Mouse (Mus musculus) right cerebral cortex, postnatal 10 days (tissue): Measurements from ENCODE around the gene D10Jhu81e.

Source experiments
- DNase-seq, 2 experiments: peaks; one replicate each; pipeline ENCODE4 v3.0.0; 2021; ENCODE audit warnings: low spot score in 2 of 2

The D10Jhu81e gene

DNA sequence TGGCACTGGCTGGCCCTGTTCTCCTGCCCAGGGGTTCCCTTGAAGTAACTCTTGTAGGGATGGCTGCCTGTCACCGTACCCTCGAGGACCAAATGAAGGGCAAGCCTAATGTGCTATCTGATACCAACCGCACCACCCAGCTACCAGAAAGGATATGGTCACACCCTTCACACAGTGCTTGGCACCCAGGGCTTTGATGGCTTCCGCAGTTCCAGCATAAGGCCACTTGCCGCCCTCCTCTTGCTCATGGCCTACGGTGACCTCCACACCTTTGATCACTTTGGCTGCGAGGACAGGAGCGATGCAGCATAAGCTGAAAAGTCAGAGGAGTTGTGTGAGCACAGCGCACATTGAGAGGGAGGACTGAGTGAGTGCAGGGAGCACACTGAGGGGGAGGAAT, 6.3 kb downstream of the D10Jhu81e start:
- DNase-seq = no peak

GRCm38 (mm10) chr10:78162646-78163045, 6.9 kb downstream of the D10Jhu81e start:
- no peak for DNase-seq

- no peak for DNase-seq
Measured at GRCm38 (mm10) chr10:78161096-78161495, 8.5 kb downstream of the D10Jhu81e start.

DNA sequence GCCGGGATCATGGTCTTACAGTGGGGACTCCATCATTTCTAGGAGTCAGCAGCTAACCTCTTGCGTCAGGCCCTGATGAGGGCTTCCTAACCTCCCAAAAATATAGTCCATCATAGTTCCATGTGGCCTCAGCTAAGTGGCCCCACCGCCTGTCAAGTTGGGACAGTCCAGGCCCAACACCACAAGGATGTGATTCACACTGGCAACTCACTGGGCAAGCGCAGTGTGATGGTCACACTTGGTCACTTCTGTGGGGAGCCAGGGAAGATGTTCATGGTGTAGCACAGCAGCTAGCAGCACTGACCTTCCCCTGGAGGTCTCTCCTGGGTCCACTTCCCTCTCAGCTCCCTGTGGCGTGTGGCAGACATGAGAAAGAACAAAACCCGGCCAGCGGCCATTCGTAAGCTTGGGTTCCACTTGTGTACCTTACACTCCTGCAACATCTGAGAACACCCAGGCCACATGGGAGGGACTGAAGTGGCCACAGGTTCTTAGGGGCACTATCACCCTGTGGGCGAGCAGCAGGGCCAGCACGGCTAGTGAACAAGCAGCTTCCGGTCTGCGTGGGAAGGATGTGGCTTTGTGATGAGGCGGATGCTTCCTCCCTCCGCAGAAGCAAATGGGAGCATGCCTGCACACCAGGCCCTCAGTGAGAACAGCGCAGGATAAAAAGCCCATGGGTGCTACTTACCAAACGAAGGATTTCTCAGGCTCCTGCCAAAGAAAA, 9.1 kb downstream of the D10Jhu81e start:
- DNase-seq = no peak

- peak; percentile 88 to 90 for DNase-seq
Measured at GRCm38 (mm10) chr10:78159906-78160305, 9.7 kb downstream of the D10Jhu81e start.

GRCm38 (mm10) chr10:78159252-78159878, 10.2 kb downstream of the D10Jhu81e start:
- peak in 1 of 2 experiments; percentile 63 for DNase-seq

- DNase-seq = no peak
Measured at GRCm38 (mm10) chr10:78158041-78158440, 11.5 kb downstream of the D10Jhu81e start.

- no peak for DNase-seq
Measured at GRCm38 (mm10) chr10:78156926-78157325, 12.7 kb downstream of the D10Jhu81e start.

GRCm38 (mm10) chr10:78148834-78149766, 20.5 kb downstream of the D10Jhu81e start:
- DNase-seq = no peak

DNA sequence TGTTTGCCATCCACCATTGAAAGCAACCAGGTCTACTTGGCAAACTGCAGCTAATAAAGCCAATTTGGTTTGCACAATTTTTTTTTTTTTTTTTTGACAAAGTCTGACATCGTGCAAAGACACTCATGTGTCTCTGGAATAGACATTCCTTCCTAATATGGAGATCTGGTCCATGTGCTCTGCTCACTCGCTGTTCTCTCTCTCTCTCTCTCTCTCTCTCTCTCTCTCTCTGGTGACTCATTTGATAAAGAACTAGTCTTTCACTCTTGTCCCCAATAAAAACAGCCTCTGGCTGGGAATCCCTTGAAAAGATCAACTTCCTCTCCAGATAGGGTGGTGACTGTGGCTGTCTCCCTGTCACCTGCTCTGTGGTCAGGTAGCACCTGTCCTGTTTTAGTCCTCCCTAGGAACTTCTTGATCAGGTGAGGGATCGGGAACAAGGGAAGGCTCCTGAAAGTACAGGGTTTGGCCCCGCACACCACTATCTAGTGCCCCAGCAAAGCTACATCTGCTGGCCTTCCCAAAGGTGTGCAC, 21.6 kb downstream of the D10Jhu81e start:
- DNase-seq = no peak

DNA sequence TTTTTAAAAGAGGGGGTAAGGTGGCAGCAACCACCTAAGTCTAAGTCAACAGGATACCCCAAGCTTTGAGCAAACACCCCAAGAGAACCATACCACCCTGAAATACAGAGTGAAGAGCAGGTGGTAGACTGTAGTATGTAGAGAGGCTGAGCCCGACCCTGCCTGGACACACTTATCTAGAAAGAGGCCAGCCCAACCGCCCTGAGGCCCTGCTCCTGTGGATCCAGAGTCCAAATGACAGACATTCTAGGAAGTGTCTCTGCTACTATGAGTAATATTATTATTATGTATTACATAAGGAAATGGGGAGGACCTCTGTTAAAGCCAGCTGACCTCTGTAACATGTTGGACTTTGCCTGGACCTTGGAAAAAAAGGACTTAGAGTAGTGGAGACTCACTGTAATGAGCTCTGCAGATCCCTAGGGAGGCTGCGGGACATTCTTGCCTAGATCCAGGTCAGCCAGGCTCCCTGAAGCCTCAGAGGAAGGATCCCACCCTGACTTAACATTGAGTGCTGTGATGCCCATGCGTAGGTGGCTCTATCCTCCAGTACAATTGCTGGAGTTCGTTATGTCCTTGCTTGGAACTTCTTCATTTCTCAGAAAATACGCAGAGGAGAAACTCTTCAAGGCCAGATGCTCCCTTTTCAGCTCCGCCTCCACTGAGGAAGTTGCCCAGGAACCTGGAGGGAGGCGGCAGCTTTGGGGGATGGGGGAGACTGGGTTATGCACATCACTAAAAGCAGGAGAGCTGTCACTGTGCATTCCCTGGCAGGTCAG, 25.7 kb downstream of the D10Jhu81e start:
- peak in 1 of 2 experiments; percentile 59 for DNase-seq

- DNase-seq = no peak
Measured at GRCm38 (mm10) chr10:78140843-78141242, 28.7 kb downstream of the D10Jhu81e start.

DNA sequence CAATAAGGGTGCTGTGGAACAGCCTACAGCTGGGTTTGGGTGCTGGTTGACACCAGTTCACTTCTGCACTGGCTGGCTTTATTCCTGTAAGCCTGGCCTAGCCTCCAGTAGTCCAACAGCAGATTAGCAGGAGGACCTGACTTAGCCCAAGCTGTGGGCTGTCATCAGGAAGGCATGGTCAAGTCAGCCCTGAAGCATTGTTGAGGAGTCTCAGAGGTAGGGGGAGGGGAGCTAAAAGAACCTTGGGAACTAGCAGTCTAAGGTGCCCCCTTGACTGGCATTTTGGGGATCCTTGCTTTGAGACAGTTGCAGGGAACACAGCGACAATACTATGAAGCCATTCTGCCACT, 29.4 kb downstream of the D10Jhu81e start:
- no peak for DNase-seq

DNA sequence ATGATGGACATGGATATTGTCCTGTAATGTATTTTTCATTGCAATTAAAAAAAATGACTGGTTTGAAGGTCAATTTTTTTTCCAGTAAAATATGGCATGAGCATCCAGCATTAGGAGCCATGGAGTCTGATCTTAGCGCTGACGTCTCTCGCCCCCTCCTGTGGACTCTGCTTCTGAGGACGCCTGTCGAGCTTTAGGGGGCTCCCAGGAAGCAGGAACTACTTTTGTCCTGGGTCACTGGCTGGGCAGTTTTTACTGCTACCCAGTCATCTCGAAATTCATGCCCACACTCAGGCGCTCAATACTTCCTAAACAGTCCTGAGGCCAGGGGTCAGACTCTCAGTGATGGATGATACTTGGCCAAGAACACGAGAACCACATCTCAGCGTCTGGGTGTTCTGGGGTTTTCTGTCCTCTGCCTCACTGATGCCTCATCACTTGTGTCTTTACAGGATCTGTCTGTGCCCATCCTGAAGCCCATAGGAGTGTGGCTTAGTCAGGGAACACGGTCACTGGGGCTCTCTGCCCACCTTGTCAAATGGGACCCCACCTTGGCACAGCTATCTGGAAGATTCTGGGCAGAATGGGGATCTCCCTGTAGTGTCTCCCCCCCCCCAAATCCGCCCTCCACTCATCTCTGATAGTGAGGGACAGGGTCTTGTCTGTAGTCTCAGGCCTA, 29.9 kb downstream of the D10Jhu81e start:
- no peak for DNase-seq

DNA sequence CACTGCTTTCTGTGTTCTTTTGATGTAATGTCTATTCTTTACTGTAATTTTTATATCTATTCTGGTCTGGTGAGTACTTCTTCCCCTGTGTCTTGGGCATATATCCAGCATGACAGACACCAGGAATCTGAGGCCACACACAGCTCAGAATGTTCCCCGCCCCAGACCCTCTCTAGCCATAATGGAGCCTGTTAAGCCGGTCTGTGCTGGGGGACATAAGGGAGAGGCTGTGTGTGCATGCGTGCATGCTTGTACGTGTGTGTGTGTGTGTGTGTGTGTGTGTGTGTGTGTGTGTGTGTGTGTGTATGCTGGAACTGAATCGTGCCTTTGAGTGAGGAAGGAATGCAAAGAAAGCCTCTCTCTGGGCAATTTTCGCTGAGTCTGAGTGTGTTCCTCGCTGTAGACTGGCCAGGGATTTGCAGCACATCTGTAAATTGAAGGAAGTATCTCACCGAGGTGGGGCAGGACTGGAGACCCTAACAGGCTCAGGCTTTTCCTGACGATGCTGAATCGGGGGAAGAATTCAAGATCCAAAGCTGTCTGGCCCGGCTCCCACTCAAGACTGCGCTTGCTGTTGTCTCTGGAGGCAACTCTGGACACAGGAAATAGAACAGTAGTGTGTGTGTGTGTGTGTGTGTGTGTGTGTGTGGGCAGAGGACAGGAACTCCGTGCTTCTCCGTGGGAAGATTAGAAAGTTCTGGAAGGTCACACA, 30.6 kb downstream of the D10Jhu81e start:
- peak in 1 of 2 experiments; percentile 43 for DNase-seq

DNA sequence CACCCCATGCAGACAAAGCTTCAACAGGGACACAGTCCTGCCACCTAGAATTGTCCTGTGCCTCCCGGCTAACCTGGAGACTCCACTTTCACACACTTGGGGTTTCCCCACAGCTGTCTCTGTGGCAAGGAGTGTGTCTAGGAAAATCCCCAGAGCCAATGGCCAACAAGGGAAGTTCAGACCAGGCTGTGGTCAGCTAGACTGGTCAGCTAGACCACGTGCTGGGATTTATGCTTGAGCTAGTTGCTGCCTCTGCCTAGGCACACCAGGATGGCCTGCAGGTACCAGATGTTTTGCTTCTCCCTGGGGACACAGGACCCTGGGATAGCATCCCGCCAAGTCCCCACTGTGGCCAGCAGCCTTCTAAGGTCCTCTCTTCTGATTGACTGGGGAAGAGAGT, 32.4 kb downstream of the D10Jhu81e start:
- no peak for DNase-seq

- DNase-seq = no peak
Measured at GRCm38 (mm10) chr10:78135947-78136346, 33.6 kb downstream of the D10Jhu81e start.

DNA sequence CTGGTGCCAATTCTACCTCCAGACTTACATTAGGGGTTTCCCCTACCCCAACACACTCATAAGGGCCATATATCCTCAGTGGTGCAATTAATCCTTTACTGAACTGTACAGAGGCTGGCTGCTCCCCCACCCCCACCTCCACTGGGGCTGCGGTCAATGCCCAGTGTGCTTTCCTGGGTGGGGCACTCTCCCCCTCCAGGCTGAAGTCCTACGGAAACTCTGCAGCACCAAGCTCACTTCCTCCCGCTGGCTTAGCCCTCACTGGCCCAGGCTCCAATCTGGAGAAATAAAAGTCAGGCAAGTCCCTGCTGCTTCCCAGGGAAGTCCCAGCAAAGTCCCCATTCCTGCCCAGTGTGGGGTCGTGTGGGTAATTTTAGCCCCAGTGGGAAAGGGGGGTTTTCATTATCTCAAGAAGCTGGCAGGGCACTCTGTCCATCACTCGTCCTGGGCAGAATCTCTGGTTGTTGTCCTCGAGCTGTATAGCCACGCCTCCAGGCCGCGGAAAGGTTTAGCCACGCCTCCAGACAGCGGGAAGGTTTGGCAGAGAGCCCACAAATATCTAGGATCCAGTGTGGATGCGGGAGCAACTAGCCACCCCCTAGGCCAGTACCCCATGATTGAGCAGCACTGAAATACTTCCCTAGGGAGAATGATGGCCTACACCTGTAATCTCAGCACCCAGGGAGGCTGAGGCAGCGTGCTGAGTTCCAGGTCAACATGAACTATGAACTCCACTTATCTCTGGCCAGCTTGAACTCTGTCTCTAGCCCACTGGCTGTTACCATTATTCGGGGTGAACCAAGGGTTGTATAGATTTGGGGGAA, 34.4 kb downstream of the D10Jhu81e start:
- no peak for DNase-seq

DNA sequence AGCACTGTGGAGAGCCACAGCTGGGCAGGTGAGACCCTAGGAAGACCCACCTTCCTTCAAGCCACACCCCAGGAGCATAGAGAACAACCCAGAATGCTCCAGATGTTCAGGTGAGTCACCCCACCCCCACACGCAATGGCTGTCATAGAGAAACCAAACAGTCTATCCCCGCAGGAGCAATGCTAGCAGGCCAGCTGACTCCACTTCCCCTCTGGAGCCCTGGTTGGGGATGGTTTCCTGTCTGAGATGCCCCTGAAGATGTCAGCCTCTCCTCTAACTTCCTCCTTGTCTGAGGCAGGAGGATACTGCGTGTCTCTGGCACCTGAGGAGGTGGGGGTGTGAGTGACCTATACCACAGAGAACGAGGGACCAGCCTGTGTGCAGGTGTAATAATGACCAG, 35.2 kb downstream of the D10Jhu81e start:
- no peak for DNase-seq
